Mouse (Mus musculus) spleen, adult 2 months (tissue): ENCODE results near the gene Rfxap.

Experiments
- CTCF ChIP-seq: fragments of 200-500 bp; IDR thresholded peaks from 2 replicates; pipeline ENCODE4 v1.5.1; 2011; ENCODE audit warnings: mild to moderate bottlenecking, inconsistent platforms; ENCODE audit not compliant: insufficient read depth, insufficient read length, insufficient replicate concordance; ENCODE audit errors: extremely low read depth
- POLR2A ChIP-seq: fragments of 200-500 bp; IDR thresholded peaks from 2 replicates; pipeline ENCODE4 v1.6.1; 2011; ENCODE audit warnings: low read depth, low read length, inconsistent platforms

GRCm38 (mm10) chr3:54813418-54813988 lies 5.9 kb upstream of the Rfxap start:
- TF ChIP-seq POLR2A (no peak), CTCF (no peak)
